Mouse (Mus musculus) ES-E14 (cell line): ENCODE measurements at regions not wholly inside any gene's neighbourhood (a gene's known extent, or its start where the extent isn't known, plus 50 kb on each side); places are given as distances from the start of the nearest gene placed in this dataset.

ENCODE experiments used
- DNase-seq: peaks from one replicate; pipeline ENCODE4 v3.0.0-alpha.2; 2013; ENCODE audit warnings: low read depth, low spot score
- H3K27ac ChIP-seq: 2 replicates; pipeline ENCODE4 v1.5.1; 2012; ENCODE audit warnings: low read depth, mild to moderate bottlenecking, low read length, moderate library complexity, mixed read lengths; ENCODE audit not compliant: poor library complexity, insufficient read depth, severe bottlenecking
- H3K36me3 ChIP-seq: 2 replicates; pipeline ENCODE4 v1.6.1; 2012; ENCODE audit warnings: mild to moderate bottlenecking, low read length, moderate library complexity, mixed read lengths; ENCODE audit not compliant: control insufficient read depth, poor library complexity, insufficient read depth, severe bottlenecking
- H3K4me1 ChIP-seq, 2 experiments: fragments of 150-350 bp in 1 of 2; sonication (generic) in 1 of 2; 2 replicates each; pipeline ENCODE4 v1.6.1; 2012; ENCODE audit warnings: low read length in 2 of 2, mild to moderate bottlenecking in 1 of 2, mixed read lengths in 1 of 2; ENCODE audit not compliant: control insufficient read depth in 2 of 2, insufficient read depth in 2 of 2, poor library complexity in 1 of 2
- H3K4me3 ChIP-seq, 2 experiments: fragments of 150-350 bp in 1 of 2; sonication (generic) in 1 of 2; 2 replicates each; pipeline ENCODE4 v1.5.1; 2012; ENCODE audit warnings: low read length in 2 of 2, low read depth in 1 of 2, mild to moderate bottlenecking in 1 of 2, mixed read lengths in 1 of 2; ENCODE audit not compliant: insufficient read depth in 1 of 2, poor library complexity in 1 of 2, severe bottlenecking in 1 of 2
- H3K9ac ChIP-seq: 2 replicates; pipeline ENCODE4 v1.6.1; 2012; ENCODE audit warnings: low read depth, mild to moderate bottlenecking, low read length, mixed read lengths; ENCODE audit not compliant: poor library complexity, insufficient read depth, severe bottlenecking
- H3K9me3 ChIP-seq: fragments of 150-350 bp; sonication (generic); 2 replicates; pipeline ENCODE4 v1.6.1; 2012; ENCODE audit warnings: low read depth, mild to moderate bottlenecking, low read length; ENCODE audit not compliant: control insufficient read depth, insufficient read depth
- CHD2 ChIP-seq: IDR thresholded peaks from 2 replicates; pipeline ENCODE4 v1.6.1; 2014; ENCODE audit warnings: mild to moderate bottlenecking, low read depth, low read length, inconsistent platforms
- HCFC1 ChIP-seq: IDR thresholded peaks from 2 replicates; pipeline ENCODE4 v1.6.1; 2012; ENCODE audit warnings: low read length, inconsistent platforms, borderline replicate concordance; ENCODE audit not compliant: insufficient read depth
- MAFK ChIP-seq: IDR thresholded peaks from 2 replicates; pipeline ENCODE4 v1.6.1; 2014; ENCODE audit warnings: mild to moderate bottlenecking, low read depth, low read length, inconsistent platforms; ENCODE audit not compliant: insufficient read depth
- ZC3H11A ChIP-seq: IDR thresholded peaks from 2 replicates; pipeline ENCODE4 v1.6.1; 2012; ENCODE audit warnings: low read depth, mild to moderate bottlenecking, inconsistent platforms, low read length, borderline replicate concordance
- ZNF384 ChIP-seq: IDR thresholded peaks from 2 replicates; pipeline ENCODE4 v1.6.1; 2012; ENCODE audit warnings: low read depth, low read length, inconsistent platforms
- in situ Hi-C, 2 experiments: fragments of 600-800 bp; cut with MboI; formaldehyde crosslinking; loops; one replicate each; pipeline ENCODE4 v1.15.1; 2025; ENCODE audit warnings: low sequenced_read_pairs in 2 of 2, inconsistent platforms in 1 of 2; ENCODE audit not compliant: unreplicated experiment in 2 of 2

- H3K27ac ChIP-seq = no peak overlapping the region
- H3K4me1 ChIP-seq = no peaks in the 10 kb centered on the region
- H3K9ac ChIP-seq = no peak overlapping the region
- no peak for DNase-seq
- no peaks in the 10 kb centered on the region for H3K36me3 ChIP-seq
- in situ Hi-C loops = no loop called here
- no peaks in the 10 kb centered on the region for H3K9me3 ChIP-seq
- no peak for TF ChIP-seq HCFC1
- TF ChIP-seq ZNF384 = no peak
- TF ChIP-seq MAFK = no peak
- no peak for TF ChIP-seq ZC3H11A
- no peak for TF ChIP-seq CHD2
- no peak overlapping the region for H3K4me3 ChIP-seq
Measured at GRCm38 (mm10) chr5:83659091-83659490, 304.1 kb upstream of the Tecrl start.

- no peaks in the 10 kb centered on the region for H3K36me3 ChIP-seq
- in situ Hi-C loops = no loop called here
- no peaks in the 10 kb centered on the region for H3K4me1 ChIP-seq
- no peak for DNase-seq
- no peak overlapping the region for H3K27ac ChIP-seq
- no peak for TF ChIP-seq ZC3H11A
- TF ChIP-seq MAFK = no peak
- no peak for TF ChIP-seq ZNF384
- no peak for TF ChIP-seq HCFC1
- no peak for TF ChIP-seq CHD2
- H3K4me3 ChIP-seq = no peak overlapping the region
- no peak overlapping the region for H3K9ac ChIP-seq
- H3K9me3 ChIP-seq = no peaks in the 10 kb centered on the region
Measured at GRCm38 (mm10) chr5:83651329-83651728, 296.3 kb upstream of the Tecrl start.

GRCm38 (mm10) chr5:83622612-83623374 is 267.8 kb upstream of the Tecrl start:
- Histone ChIP-seq H3K36me3 (no peaks in the 10 kb centered on the region), H3K9me3 (no peaks in the 10 kb centered on the region), H3K4me3 (no peak overlapping the region), H3K27ac (no peak overlapping the region), H3K9ac (no peak overlapping the region), H3K4me1 (no peaks in the 10 kb centered on the region)
- in situ Hi-C loops = no loop called here
- no peak for DNase-seq
- TF ChIP-seq CHD2 (no peak), ZNF384 (no peak), HCFC1 (no peak), ZC3H11A (no peak), MAFK (no peak)

- H3K9me3 ChIP-seq = no peaks in the 10 kb centered on the region
- H3K4me3 ChIP-seq = no peak overlapping the region
- H3K4me1 ChIP-seq = no peaks in the 10 kb centered on the region
- DNase-seq = no peak
- no peak overlapping the region for H3K9ac ChIP-seq
- in situ Hi-C loops = no loop called here
- no peak overlapping the region for H3K27ac ChIP-seq
- TF ChIP-seq MAFK (no peak), CHD2 (no peak), ZNF384 (peak; percentile 90), ZC3H11A (no peak)
- H3K36me3 ChIP-seq = no peaks in the 10 kb centered on the region
Measured at GRCm38 (mm10) chr5:83610777-83611176, 255.8 kb upstream of the Tecrl start.
